Mouse (Mus musculus): Measurements from ENCODE around the gene Psmb9. TPM values are rescaled to one million over a fixed set of nuclear protein-coding genes. Genes with fewer than 3 reads are reported as not detected.

The Psmb9 gene
- polyA plus RNA-seq, 1 experiment: 134 TPM

DNA sequence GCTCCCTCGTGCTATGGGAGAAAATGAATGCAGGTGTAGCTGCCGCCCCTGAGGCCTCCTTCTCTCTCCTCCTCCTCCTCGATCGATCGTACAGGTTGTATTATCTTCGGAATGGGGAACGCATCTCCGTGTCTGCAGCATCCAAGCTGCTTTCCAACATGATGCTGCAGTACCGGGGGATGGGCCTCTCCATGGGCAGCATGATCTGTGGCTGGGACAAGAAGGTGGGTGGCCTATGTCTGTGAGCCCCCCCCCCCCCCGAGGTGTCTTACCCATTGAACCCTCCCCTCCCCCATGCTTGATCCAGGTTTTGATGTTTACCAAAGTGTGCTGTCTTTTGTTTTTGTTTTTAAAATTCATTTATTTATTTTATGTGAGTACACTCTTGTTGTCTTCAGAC lies 12.5 kb upstream of the Psmb9 start:
- no peak overlapping the region for H3K27ac ChIP-seq (ENCODE audit: insufficient read depth, low read depth, low read length)
- TF ChIP-seq CTCF (IDR thresholded peaks at IDR 0.05; ENCODE audit: low read depth, low read length) (no peak), POLR2A (IDR thresholded peaks at IDR 0.05; ENCODE audit: borderline replicate concordance, low read depth, low read length) (no peak)
- H3K4me3 ChIP-seq (ENCODE audit: insufficient read depth, low read length): no peak overlapping the region
- H3K4me1 ChIP-seq (ENCODE audit: control insufficient read depth, insufficient read depth, low read length): peaks cover 6% of the 10 kb centered on the region

DNA sequence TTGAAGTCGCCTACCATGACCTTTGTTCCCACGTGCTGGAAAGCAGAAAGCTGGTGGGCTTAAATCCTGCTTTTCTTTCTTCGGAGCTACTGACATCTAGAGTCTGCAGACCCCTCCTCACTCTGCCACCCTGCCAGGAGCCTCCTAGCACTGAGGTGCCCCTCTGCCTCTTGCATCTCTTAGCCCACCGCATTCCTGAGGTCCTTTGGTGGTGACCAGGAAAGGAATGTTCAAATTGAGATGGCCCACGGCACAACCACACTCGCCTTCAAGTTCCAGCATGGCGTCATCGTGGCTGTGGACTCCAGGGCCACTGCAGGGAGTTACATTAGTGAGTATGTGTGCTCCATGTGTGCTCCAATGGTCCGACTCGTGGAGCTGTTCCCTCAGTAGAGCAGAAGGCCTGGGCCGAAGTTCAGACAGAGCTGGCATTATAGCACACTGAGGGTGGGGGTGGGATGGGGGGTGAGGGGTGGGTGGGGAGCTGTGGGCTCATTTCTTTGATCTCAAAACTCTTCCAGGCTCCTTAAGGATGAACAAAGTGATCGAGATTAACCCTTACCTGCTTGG lies 11.6 kb upstream of the Psmb9 start:
- no peak overlapping the region for H3K27ac ChIP-seq (ENCODE audit: insufficient read depth, low read depth, low read length)
- peaks cover 6% of the 10 kb centered on the region for H3K4me1 ChIP-seq (ENCODE audit: control insufficient read depth, insufficient read depth, low read length)
- TF ChIP-seq POLR2A (IDR thresholded peaks at IDR 0.05; ENCODE audit: borderline replicate concordance, low read depth, low read length): no peak
- no peak for TF ChIP-seq CTCF (IDR thresholded peaks at IDR 0.05; ENCODE audit: low read depth, low read length)

DNA sequence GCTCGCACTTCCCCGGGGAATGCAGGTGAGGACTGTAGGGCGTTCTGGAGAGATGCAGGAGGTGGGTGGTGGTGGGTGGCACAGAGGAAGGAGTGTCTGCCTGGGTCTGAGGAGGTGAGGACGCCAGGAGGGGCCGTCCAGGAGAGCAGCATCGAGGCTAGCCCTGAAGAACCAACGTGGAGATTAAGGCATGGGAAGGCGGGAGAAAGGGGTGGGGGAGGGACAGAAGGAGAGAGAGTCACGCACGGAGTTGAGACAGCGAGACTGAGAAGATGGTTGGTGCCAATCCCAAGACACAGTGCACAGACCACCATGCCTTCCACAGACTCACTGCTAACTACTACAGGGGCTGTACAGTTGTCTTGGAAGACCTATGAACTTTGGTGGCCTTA lies 11.0 kb upstream of the Psmb9 start:
- Histone ChIP-seq H3K4me3 (ENCODE audit: insufficient read depth, low read length) (peak overlapping the region; percentile 97), H3K4me1 (ENCODE audit: control insufficient read depth, insufficient read depth, low read length) (peaks cover 6% of the 10 kb centered on the region), H3K27ac (ENCODE audit: insufficient read depth, low read depth, low read length) (peak overlapping the region; percentile 40)
- TF ChIP-seq CTCF (IDR thresholded peaks at IDR 0.05; ENCODE audit: low read depth, low read length): no peak

More for the DNA sequence above, 11.6 kb upstream of the Psmb9 start:
- H3K4me3 ChIP-seq (ENCODE audit: insufficient read depth, low read length): peak overlapping the region; percentile 97

DNA sequence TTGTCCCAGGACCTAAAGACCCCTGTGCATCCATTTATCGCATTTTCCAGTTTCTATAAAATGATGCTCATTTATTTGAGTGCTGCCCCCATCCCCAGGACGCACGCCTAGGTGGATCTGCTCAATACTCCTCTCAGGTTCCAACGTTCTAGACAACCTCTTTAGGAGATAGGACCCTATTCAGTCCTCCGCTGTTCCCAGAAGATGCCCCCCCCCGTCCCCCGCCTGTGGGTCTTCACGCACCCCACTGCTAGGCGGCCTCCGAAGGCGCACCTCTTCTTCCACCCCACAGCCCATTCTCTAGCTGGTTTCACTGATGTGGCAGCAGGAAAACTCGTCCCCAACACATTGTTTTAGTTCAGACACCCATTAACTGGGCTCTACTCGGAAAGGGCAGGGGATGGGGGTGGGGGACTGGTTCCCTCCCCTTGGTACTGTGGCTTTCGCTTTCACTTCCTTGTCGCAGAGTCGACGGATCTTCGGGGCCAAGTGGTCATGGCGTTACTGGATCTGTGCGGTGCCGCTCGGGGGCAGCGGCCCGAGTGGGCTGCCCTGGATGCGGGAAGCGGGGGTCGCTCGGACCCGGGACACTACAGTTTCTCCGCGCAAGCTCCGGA lies 10.4 kb upstream of the Psmb9 start:
- H3K4me1 ChIP-seq (ENCODE audit: control insufficient read depth, insufficient read depth, low read length): peaks cover 6% of the 10 kb centered on the region
- H3K27ac ChIP-seq (ENCODE audit: insufficient read depth, low read depth, low read length): peak overlapping the region; percentile 40
- peak overlapping the region; percentile 97 for H3K4me3 ChIP-seq (ENCODE audit: insufficient read depth, low read length)
- TF ChIP-seq CTCF (IDR thresholded peaks at IDR 0.05; ENCODE audit: low read depth, low read length): no peak
- no peak for TF ChIP-seq POLR2A (IDR thresholded peaks at IDR 0.05; ENCODE audit: borderline replicate concordance, low read depth, low read length)

DNA sequence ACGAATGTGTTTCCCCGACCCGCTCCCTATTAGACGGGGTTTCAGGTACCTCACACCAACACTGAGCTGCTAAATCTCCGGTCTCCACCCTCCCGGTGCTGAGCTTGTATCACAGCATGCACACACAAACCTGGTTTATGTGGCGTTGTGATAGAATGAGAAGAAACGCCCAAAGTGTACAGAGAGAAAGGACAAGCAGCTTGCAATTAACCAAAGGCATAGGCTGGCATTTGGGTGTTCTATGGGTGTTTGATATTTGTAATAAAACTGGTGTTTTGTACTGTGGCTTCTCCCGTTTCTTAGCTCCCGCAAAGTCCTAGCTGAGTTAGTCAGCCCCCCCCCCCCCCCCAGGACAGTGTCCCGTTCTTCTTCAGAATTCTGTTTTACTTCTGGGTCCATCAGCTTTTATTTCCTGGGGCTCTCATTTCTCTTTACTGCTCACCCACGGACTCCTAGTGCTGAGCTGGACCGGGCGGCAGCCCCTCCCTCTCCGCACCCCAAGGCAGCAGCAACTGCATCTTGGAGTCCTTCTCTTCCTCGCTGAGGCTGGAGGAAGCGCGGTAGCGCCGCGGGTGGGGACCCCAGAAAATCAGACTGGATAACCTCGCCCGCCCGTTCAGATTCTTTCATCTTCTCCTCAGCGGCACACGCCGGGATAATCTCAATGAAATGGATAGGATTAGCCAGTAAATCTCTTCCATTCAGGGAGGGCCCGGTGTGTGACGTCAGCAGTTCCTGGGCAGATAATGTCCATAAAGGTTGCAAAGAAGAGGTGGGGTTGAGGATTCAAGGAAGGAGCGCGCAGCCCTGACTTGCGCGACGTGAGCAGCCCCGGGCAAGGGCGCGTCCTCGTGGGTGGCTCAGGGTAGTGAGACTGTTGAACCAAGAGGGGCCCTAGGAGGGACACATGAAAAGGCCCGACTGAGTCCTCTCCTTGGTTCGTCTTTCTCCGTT lies 9.7 kb upstream of the Psmb9 start, which contains the start of gene Psmb8:
Psmb8 (plus strand) TSS at position 781 of the 954 bp plus-strand sequence.
- no peak for TF ChIP-seq CTCF (IDR thresholded peaks at IDR 0.05; ENCODE audit: low read depth, low read length)
- TF ChIP-seq POLR2A (IDR thresholded peaks at IDR 0.05; ENCODE audit: borderline replicate concordance, low read depth, low read length): no peak
- peak within 1 kb of the TSS; percentile 40 for H3K27ac ChIP-seq (ENCODE audit: insufficient read depth, low read depth, low read length)

DNA sequence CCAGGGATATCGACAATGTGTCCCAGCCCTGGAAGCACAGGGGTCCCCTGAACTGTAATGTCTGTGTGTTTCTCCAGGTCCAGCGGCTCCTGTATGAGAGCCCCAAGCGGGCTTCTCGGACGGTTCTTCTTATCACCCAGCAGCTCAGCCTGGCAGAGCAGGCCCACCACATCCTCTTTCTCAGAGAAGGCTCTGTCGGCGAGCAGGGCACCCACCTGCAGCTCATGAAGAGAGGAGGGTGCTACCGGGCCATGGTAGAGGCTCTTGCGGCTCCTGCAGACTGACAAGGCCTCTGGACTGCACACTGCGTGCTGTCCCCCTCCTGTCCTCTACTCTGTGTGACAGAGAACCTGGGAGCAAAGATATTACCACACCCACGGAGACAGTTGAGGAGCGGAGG lies 8.9 kb upstream of the Psmb9 start:
- Histone ChIP-seq H3K4me1 (ENCODE audit: control insufficient read depth, insufficient read depth, low read length) (peaks cover 6% of the 10 kb centered on the region), H3K27ac (ENCODE audit: insufficient read depth, low read depth, low read length) (no peak overlapping the region), H3K4me3 (ENCODE audit: insufficient read depth, low read length) (no peak overlapping the region)
- TF ChIP-seq POLR2A (IDR thresholded peaks at IDR 0.05; ENCODE audit: borderline replicate concordance, low read depth, low read length) (no peak), CTCF (IDR thresholded peaks at IDR 0.05; ENCODE audit: low read depth, low read length) (no peak)

More for the DNA sequence above, 9.7 kb upstream of the Psmb9 start, which contains the start of gene Psmb8:
- peaks cover 6% of the 10 kb centered on the region for H3K4me1 ChIP-seq (ENCODE audit: control insufficient read depth, insufficient read depth, low read length)
- H3K4me3 ChIP-seq (ENCODE audit: insufficient read depth, low read length): peak within 1 kb of the TSS; percentile 97

DNA sequence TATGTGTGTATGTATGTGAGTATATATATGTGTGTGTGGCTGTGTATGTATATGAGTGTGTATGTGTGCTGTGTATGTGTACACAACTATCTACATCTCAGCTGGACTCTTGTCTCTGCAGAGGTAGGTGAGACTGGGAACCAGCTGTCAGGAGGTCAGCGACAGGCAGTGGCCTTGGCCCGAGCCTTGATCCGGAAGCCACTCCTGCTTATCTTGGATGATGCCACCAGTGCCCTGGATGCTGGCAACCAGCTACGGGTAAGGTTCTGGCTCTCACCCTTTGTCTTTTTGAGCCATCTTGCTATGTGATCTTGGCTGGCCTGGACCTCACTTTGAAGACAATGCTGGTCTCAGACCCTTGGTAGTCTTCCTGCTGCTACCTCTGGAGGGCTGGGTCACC lies 7.2 kb upstream of the Psmb9 start:
- TF ChIP-seq POLR2A (IDR thresholded peaks at IDR 0.05; ENCODE audit: borderline replicate concordance, low read depth, low read length) (no peak), CTCF (IDR thresholded peaks at IDR 0.05; ENCODE audit: low read depth, low read length) (no peak)
- Histone ChIP-seq H3K27ac (ENCODE audit: insufficient read depth, low read depth, low read length) (no peak overlapping the region), H3K4me1 (ENCODE audit: control insufficient read depth, insufficient read depth, low read length) (peaks cover 6% of the 10 kb centered on the region), H3K4me3 (ENCODE audit: insufficient read depth, low read length) (no peak overlapping the region)

DNA sequence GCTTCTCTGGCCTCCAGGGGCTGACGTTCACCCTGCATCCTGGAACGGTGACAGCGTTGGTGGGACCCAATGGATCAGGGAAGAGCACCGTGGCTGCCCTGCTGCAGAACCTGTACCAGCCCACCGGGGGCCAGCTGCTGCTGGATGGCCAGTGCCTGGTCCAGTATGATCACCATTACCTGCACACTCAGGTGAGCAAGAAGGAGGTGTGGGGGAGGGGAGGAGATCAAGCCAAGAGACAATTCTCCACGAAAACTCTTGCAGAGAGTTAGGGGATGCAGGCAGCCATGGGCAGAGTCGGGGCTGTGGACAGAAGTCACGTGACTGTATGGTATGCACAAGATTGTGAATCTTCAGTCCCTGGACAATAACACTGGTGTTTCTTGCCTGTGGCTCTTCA lies 5.9 kb upstream of the Psmb9 start:
- no peak overlapping the region for H3K27ac ChIP-seq (ENCODE audit: insufficient read depth, low read depth, low read length)
- H3K4me3 ChIP-seq (ENCODE audit: insufficient read depth, low read length): no peak overlapping the region
- H3K4me1 ChIP-seq (ENCODE audit: control insufficient read depth, insufficient read depth, low read length): 0 out of 2 replicates have a peak, but pooled peaks cover 3% of the 10 kb centered on the region
- TF ChIP-seq POLR2A (IDR thresholded peaks at IDR 0.05; ENCODE audit: borderline replicate concordance, low read depth, low read length): no peak
- no peak for TF ChIP-seq CTCF (IDR thresholded peaks at IDR 0.05; ENCODE audit: low read depth, low read length)

DNA sequence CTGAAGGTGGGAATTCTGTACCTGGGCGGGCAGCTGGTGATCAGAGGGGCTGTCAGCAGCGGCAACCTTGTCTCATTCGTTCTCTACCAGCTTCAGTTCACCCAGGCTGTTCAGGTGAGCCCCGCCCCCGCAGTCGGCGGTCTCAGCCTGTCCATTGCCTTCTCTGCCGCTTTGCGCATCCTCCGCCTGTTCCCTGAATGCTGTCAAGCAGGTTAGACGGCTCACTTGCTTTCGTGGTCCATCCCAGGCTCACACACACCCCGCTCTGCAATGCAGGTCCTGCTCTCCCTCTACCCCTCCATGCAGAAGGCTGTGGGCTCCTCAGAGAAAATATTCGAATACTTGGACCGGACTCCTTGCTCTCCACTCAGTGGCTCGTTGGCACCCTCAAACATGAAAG lies 5.3 kb upstream of the Psmb9 start:
- TF ChIP-seq POLR2A (IDR thresholded peaks at IDR 0.05; ENCODE audit: borderline replicate concordance, low read depth, low read length) (no peak), CTCF (IDR thresholded peaks at IDR 0.05; ENCODE audit: low read depth, low read length) (no peak)
- Histone ChIP-seq H3K4me3 (ENCODE audit: insufficient read depth, low read length) (no peak overlapping the region), H3K4me1 (ENCODE audit: control insufficient read depth, insufficient read depth, low read length) (0 out of 2 replicates have a peak, but pooled peaks cover 3% of the 10 kb centered on the region), H3K27ac (ENCODE audit: insufficient read depth, low read depth, low read length) (no peak overlapping the region)

Measured in bone marrow macrophage, adult 2 months (primary cell).